Mouse (Mus musculus) fibroblast of lung, adult 2 months (primary cell): ENCODE measurements around the gene Myef2.

Source experiments
- DNase-seq: peaks from one replicate; pipeline ENCODE4 v3.0.0-alpha.2; 2011; ENCODE audit warnings: low read depth

The Myef2 gene

DNA sequence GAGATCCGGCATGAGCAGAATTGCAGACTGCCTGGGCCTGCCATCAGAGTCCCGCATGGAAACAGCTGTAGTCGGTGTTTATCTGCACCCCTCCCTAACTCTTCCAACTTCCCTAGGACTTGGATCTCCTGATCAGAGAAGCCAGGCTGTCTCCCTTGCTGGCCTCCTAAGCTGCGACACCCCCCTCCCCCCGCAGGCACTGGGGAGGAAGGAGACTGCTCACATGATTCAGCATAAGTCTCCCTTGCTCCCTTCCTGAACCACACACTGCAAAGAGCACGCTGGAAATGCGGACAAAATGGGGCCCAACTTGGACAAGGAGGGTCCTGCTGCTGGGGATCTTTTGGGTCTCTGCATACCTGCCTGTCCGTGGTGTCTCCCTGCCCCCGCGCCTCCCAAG lies 55.6 kb downstream of the Myef2 start, which contains the start of gene Slc24a5:
Slc24a5 (plus strand) TSS at position 231 of the 400 bp plus-strand sequence.
- DNase-seq, result no peak

DNA sequence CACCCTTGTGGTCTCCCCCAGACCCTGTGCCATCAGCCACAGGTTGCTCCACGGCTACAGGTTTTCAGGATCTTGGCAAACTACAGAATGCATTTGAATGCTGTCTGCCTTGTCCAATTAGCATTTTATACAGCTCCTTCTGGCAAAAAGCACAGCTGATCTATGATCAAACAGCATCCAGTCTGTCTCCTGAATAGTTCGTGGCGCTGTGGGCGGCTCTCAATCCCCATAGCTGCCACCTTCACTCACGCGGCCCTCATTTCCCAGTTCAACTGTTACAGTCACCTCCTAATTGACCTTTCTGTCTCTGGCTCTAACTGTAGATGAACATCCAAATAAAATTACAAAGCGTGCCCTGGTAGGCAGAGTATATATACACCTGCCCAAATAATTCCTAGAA lies 56.1 kb downstream of the Myef2 start:
- no peak for DNase-seq

DNA sequence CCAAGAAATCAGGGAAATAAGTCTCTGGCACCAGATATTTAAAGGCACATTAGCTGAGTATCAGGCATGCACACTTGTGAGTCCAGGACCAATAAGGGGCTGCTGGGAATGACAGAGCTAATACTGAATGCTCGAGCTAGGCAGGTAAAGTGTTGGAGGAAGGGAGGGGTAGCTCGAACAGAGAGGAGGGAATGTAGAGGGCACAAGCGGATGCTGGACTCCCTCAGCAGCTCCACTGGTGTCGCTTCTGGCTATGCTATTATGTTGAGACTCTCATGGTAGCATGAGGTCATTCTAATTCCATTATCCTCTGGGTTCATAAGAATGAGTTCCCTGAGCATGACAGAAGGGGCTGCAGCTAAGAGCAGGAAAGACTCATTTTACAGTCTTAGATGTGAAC lies 60.5 kb downstream of the Myef2 start:
- no peak for DNase-seq

DNA sequence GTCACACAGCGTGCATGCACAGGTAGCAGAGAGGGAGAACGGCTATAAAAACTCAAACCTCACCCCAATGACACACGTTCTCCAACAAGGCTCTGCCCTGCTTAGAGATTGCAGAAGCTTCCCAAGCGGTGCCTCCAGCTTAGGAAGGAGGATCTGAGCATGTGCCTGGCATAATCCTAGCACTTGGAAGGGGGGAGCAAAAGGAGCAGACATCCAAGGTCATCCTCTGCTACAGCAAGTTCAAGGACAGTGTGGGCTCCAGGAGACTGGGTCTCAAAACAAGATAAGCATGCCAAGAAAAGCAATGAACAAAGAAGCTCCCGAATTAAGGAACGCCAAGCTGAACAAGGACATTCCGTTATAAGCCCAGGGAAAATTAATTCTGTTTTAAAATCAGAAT lies 62.0 kb downstream of the Myef2 start:
- DNase-seq, result no peak

DNA sequence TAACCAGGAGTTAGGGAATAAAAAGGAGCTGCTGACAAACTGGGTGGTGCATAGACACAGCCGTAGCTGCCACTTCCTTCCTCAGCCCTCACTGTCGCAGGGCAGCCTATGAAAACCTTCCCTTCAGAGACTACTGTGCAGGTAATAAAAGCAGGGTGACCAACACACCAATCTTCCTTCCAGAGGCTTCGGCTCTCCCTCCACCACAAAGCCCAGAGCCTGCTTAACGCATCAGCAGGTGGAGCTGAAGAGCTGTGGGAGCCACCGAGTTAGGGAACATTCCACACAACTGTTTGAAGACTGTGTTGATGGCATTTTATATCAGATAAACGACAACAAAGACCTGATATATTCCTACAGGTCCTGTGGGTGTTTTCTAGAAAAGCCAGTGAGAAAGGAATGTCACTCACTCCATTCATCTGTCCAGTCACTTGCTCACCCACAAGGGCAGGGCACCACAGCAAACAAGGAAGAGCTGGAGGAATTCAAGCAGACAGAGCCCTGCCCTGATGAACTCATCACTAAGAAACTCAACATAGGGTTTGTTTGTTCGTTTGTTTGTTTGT lies 66.1 kb downstream of the Myef2 start:
- no peak for DNase-seq

DNA sequence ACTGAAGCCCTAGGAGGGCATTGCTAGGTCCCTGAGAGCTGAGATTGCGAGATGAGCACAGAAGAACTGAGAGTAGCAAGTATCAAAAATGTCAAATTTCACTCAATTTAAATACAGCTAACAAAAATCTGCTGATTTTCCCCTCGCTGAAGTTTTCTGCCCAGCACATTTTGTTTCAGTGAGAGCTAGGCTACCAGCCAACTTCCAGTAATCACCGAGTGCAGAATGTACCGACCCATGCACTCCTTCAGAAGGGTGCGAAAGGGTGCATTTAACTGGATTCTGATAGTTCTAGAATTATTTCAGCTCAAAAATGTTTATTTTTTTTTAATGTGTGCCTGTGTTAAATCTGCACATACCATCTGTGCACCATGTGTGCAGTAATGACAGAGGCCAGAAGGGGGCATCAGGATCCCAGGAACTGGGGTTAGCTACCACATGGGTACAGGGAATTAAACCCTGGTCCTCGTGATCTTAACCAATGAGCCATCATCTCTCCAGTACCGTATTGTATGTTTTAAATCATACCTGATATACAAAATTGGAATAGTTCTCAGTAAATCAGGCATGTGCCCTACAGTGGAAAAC lies 68.1 kb downstream of the Myef2 start:
- no peak for DNase-seq
